32 mouse cellular contexts compared by ENCODE assay signal in the genomic region with DNA sequence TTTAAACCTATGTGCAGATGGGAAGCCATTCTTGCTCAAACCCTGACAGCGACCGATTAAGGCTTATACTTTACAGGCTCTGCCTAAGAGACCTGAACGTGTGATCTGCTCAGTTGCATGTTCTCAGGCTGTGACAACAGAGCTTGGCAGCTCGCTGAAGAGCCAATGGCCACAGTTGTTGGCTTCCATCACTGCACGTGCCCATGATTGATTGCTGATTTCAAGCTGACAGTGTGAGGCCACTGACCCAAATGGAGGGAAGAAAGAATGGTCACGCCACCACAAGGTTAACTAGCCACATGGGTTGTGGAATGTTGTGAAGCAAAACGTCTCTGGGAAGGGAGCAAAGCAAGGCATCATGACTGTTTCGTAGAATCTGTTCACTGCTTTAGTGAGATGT.
"Had no signal": no experiment of that assay in that cellular context is flagged by ENCODE, and none has a peak within 500 bp of the region (broad histone marks: within the 10 kb centered on the region; RNA-seq: fewer than 3 reads in every experiment).

No protein-coding gene starts in this region.

- ATAC-seq: liver, postnatal 0 days; lung, postnatal 0 days; midbrain, embryonic 13.5 days; midbrain, embryonic 15.5 days; midbrain, embryonic 16.5 days had no signal

- H3K27me3 ChIP-seq: limb, embryonic 12.5 days; limb, embryonic 13.5 days; limb, embryonic 15.5 days; liver, embryonic 13.5 days; liver, embryonic 15.5 days; lung, embryonic 15.5 days; midbrain, embryonic 13.5 days; midbrain, embryonic 15.5 days; neural tube, embryonic 12.5 days had no signal

- H3K9ac ChIP-seq: limb, embryonic 12.5 days; limb, embryonic 13.5 days; limb, embryonic 15.5 days; liver, embryonic 13.5 days; liver, embryonic 14.5 days; liver, embryonic 15.5 days; liver, postnatal 0 days; lung, embryonic 14.5 days; lung, embryonic 15.5 days; midbrain, embryonic 12.5 days; midbrain, embryonic 13.5 days; midbrain, embryonic 15.5 days; neural tube, embryonic 12.5 days had no signal

- H3K27ac ChIP-seq: left cerebral cortex, adult 2 months; limb, embryonic 10.5 days; limb, embryonic 12.5 days; limb, embryonic 13.5 days; limb, embryonic 15.5 days; liver, embryonic 13.5 days; liver, embryonic 14.5 days; liver, embryonic 15.5 days; lung, embryonic 15.5 days; macrophage; midbrain, embryonic 10.5 days; midbrain, embryonic 12.5 days; midbrain, embryonic 13.5 days; midbrain, embryonic 15.5 days; neural tube, embryonic 12.5 days had no signal

- H3K4me3 ChIP-seq: left cerebral cortex, adult 2 months; limb, embryonic 10.5 days; limb, embryonic 12.5 days; limb, embryonic 13.5 days; limb, embryonic 15.5 days; liver, embryonic 13.5 days; liver, embryonic 15.5 days; lung, embryonic 15.5 days; megakaryocyte, embryonic 14.5 days; midbrain, embryonic 10.5 days; midbrain, embryonic 12.5 days; midbrain, embryonic 13.5 days; midbrain, embryonic 15.5 days; myocyte; neural tube, embryonic 12.5 days had no signal

- H3K4me1 ChIP-seq: liver, embryonic 13.5 days had no signal

- H3K4me2 ChIP-seq: limb, embryonic 12.5 days; limb, embryonic 13.5 days; limb, embryonic 15.5 days; liver, embryonic 11.5 days; liver, embryonic 13.5 days; liver, embryonic 15.5 days; lung, embryonic 14.5 days; lung, embryonic 15.5 days; midbrain, embryonic 11.5 days; midbrain, embryonic 12.5 days; midbrain, embryonic 13.5 days; midbrain, embryonic 15.5 days; neural tube, embryonic 12.5 days had no signal

- H3K9me3 ChIP-seq: limb, embryonic 10.5 days; liver, embryonic 13.5 days; liver, embryonic 15.5 days; lung, embryonic 15.5 days; midbrain, embryonic 13.5 days; midbrain, embryonic 15.5 days had no signal

- H3K36me3 ChIP-seq: limb, embryonic 10.5 days; limb, embryonic 12.5 days; limb, embryonic 13.5 days; limb, embryonic 15.5 days; liver, embryonic 13.5 days; liver, embryonic 15.5 days; lung, embryonic 15.5 days; midbrain, embryonic 10.5 days; midbrain, embryonic 12.5 days; midbrain, embryonic 13.5 days; midbrain, embryonic 15.5 days; neural tube, embryonic 12.5 days had no signal

- DNase-seq: left cerebral cortex, postnatal 4 days; liver; liver, embryonic 13.5 days; liver, postnatal 0 days; lung, adult 18-20 months; lung, adult 2 months; lung, embryonic 14.5 days; lung, postnatal 10 days; lung, postnatal 14 days; lung, postnatal 36 days; lung, postnatal 4 days; midbrain, embryonic 14.5 days had no signal
